Mouse (Mus musculus) retina, embryonic 14.5 days (tissue): ENCODE data around the gene Vmn1r225.
"Not testable (repeated sequence)": the region's sequence is repeated elsewhere in the genome, so short reads cannot be mapped to it uniquely, and the experiment has no call there.

Experiments used
- DNase-seq: peaks from one replicate; pipeline ENCODE4 v3.0.0-alpha.2; 2015; ENCODE audit warnings: low spot score

The Vmn1r225 gene

GRCm38 (mm10) chr17:20497858-20498257, at the start of gene Vmn1r225:
Gene Vmn1r225, plus strand, starts transcription at chr17:20498158.
- no peak for DNase-seq

DNA sequence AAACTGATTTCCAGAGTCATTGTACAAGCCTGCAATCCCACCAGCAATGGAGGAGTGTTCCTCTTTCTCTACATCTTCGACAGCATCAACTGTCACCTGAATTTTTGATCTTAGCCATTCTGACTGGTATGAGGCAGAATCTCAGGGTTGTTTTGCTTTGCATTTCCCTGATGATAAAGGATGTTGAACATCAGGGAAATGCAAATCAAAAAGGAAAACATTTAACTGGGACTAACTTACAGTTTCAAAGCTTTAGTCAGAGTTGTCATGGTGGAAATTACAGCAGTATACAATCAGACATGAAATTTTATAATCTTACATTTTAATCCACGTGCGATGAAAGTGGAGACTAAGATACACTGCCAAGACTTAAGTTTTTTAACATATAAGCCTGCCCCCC, 24.6 kb upstream of the Vmn1r225 start:
- DNase-seq: no peak

GRCm38 (mm10) chr17:20481231-20481630, 16.7 kb upstream of the Vmn1r225 start, which contains the start of gene Vmn2r108:
Gene Vmn2r108, minus strand, starts transcription at chr17:20481331.
- DNase-seq: no peak

GRCm38 (mm10) chr17:20508247-20508646, 10.3 kb downstream of the Vmn1r225 start:
- DNase-seq: not testable (repeated sequence)
